Comparison of ENCODE assay signal across 8 mouse cellular contexts in the genomic region with DNA sequence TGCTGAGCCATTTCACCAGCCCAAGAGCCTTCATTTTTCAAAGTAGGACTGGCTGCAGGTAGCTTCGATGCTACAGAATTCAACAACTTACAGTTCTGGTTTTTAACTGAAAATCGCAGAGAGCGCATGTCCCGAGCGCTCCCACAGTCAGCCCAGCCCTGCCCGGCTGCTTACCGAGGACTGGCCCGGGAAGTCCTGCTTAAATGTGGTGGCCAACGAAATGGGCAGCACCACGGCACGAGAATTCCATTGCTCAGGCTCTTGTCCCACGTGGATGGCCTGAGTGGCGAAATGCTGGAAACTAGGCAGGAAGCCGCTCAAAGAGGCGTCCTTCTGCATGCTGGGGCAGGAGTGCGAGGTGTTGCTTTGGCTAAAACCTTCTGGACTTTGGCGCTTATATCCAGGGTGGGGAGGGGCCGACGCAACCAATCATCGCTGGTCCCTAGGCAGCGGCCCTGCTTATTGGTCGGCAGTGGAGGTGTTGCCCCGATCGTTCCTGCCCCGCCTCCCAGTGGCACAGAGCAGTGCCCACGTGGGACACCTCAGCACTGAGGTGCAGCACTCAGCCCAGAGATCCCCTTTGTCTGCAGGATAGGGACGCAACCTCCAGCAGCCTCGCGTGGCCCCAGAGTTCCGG. TPM values are rescaled to one million over a fixed set of nuclear protein-coding genes. Genes with fewer than 3 reads are reported as not detected.
DNase-seq lines count a peak whose midpoint lies in the region; ATAC-seq lines count a peak whose summit lies in the region.

Cth (minus strand) TSS at position 386 of the 637 bp plus-strand sequence.

- WGBS in hindbrain, embryonic 11.5 days: under 1% methylated on average over 30 of the region's 30 CpGs
- WGBS in lung, embryonic 16.5 days: 0% methylated on average over 30 of the region's 30 CpGs

- peak within 1 kb of the TSS; percentile 44 for H3K4me3 ChIP-seq in hindbrain, embryonic 11.5 days (ENCODE audit: low read depth, low read length)
- H3K4me3 ChIP-seq in lung, embryonic 16.5 days (ENCODE audit: low read length): peak within 1 kb of the TSS; percentile 60

- no peaks in the 10 kb centered on the region for H3K36me3 ChIP-seq in hindbrain, embryonic 11.5 days (ENCODE audit: control insufficient read depth, insufficient read depth, low read length)
- no peaks in the 10 kb centered on the region for H3K36me3 ChIP-seq in lung, embryonic 16.5 days (ENCODE audit: control insufficient read depth, insufficient read depth, low read length)

- DNase-seq in R1 (ENCODE audit: low read depth, low spot score): peak; percentile 98
- DNase-seq in cerebellum, postnatal 14 days: peak; percentile 86 to 87
- DNase-seq in frontal cortex, postnatal 10 days (ENCODE audit: low spot score in 2 of 2): peak; percentile 80 to 82
- peak; percentile 86 for DNase-seq in hindbrain, embryonic 11.5 days (ENCODE audit: low spot score)
- peak; percentile 90 for DNase-seq in layer of hippocampus, adult 9-11 months
- peak; percentile 67 for DNase-seq in ovary, postnatal 14 days (ENCODE audit: low spot score)
- peak; percentile 42 to 44 for DNase-seq in thymus, postnatal 10 days (ENCODE audit: low spot score in 2 of 2)

- peak within 1 kb of the TSS; percentile 45; the same call in 1 of the 2 replicates for H3K9ac ChIP-seq in hindbrain, embryonic 11.5 days (ENCODE audit: low read depth, low read length)
- peak within 1 kb of the TSS; percentile 62 for H3K9ac ChIP-seq in lung, embryonic 16.5 days (ENCODE audit: low read length)

- H3K4me1 ChIP-seq in hindbrain, embryonic 11.5 days (replicated peaks; ENCODE audit: control insufficient read depth, insufficient read depth, low read length): no peaks in the 10 kb centered on the region
- peaks cover 5% of the 10 kb centered on the region; the same call in 1 of the 2 replicates for H3K4me1 ChIP-seq in lung, embryonic 16.5 days (replicated peaks; ENCODE audit: control insufficient read depth, insufficient read depth, low read length)

- no peaks in the 10 kb centered on the region for H3K9me3 ChIP-seq in hindbrain, embryonic 11.5 days (ENCODE audit: control insufficient read depth, low read length)
- H3K9me3 ChIP-seq in lung, embryonic 16.5 days (ENCODE audit: control insufficient read depth, low read length): no peaks in the 10 kb centered on the region

- no peak within 1 kb of the TSS for H3K27ac ChIP-seq in hindbrain, embryonic 11.5 days (ENCODE audit: low read depth, low read length)
- 0 out of 2 replicates have a peak within 1 kb of the TSS, but pooled peaks have one; percentile 20 for H3K27ac ChIP-seq in lung, embryonic 16.5 days (ENCODE audit: low read length)

- H3K27me3 ChIP-seq in hindbrain, embryonic 11.5 days (ENCODE audit: control insufficient read depth, insufficient read depth, low read length): no peaks in the 10 kb centered on the region
- peaks cover 3% of the 10 kb centered on the region; the same call in 1 of the 2 replicates for H3K27me3 ChIP-seq in lung, embryonic 16.5 days (ENCODE audit: control insufficient read depth, insufficient read depth, low read depth, low read length)

- peak; percentile 100 for ATAC-seq in hindbrain, embryonic 11.5 days (ENCODE audit: low FRiP score)
- peak; percentile 99 for ATAC-seq in lung, embryonic 16.5 days (ENCODE audit: low read depth)

- H3K4me2 ChIP-seq in hindbrain, embryonic 11.5 days (replicated peaks; ENCODE audit: low read depth, low read length): peak within 1 kb of the TSS; percentile 78
- peak within 1 kb of the TSS; percentile 93 for H3K4me2 ChIP-seq in lung, embryonic 16.5 days (ENCODE audit: low read depth, low read length)

RNA-seq across cellular contexts. Expression of gene Cth, which starts in this region (rescaled TPM):
- 10.3 and 11.0 TPM in 2 replicates for polyA plus RNA-seq in hindbrain, embryonic 11.5 days (2014; fragmentation: Nextera tagmentation; extraction: Ambion mirVana)
- 10.1 and 11.0 TPM in 2 replicates for polyA plus RNA-seq in lung, embryonic 16.5 days (2015; fragmentation: Nextera tagmentation; extraction: Ambion mirVana)

Comparison
In these comparisons a context has a peak if more than half of its experiments do, and no peak if none do; other contexts are left out.
1. DNase-seq: peak in every context shown above with its lines; median percentile 98 in R1; 90 in layer of hippocampus, adult 9-11 months; 86 in cerebellum, postnatal 14 days; 86 in hindbrain, embryonic 11.5 days; 81 in frontal cortex, postnatal 10 days; 67 in ovary, postnatal 14 days; 43 in thymus, postnatal 10 days.